ENCODE assay signal across 9 mouse cellular contexts in the genomic region with DNA sequence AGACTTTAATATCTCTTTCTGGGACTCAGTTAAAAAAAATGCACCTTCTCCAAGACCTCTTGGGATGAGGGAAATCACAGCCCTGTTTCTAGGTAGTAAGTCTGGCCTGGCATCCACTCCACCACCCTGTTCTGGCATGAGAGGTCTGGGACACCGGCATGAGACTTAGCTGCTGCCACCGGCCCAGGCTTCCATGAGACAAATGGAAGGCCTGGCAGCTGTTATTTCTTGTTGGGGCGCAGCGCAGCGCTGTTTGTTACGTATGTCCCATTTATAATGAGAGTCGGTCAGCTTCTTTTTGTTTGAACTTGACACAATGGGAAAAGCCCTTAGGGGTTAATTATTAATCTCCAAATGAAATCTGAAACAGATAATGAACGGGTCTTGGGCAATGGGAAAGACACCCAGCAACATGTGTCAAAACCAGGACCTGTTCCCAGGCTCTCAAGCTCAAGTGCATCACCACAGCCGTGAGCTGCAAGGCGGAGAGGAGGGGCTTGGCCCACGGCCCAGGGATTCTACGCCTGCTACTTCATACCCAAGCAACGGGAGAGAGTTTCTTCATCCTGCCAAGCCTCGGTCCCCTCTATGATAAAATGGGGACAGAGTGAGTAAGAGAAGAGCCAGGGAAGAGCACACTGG.
DNase-seq lines count a peak whose midpoint lies in the region; ATAC-seq and TF ChIP-seq lines count a peak whose summit lies in the region.
"Had no signal": no experiment of that assay in that cellular context is flagged by ENCODE, and none has a peak within 500 bp of the region (broad histone marks: within the 10 kb centered on the region; RNA-seq: fewer than 3 reads in every experiment).

No protein-coding gene starts in this region.

- peak; percentile 9 for DNase-seq in gastrocnemius, adult 18-20 months (ENCODE audit: low spot score)
- DNase-seq in gastrocnemius, postnatal 25 days = no peak
- DNase-seq in ES-E14 (ENCODE audit: low read depth, low spot score) = no peak
- peak; percentile 81 for DNase-seq in midbrain, postnatal 0 days (ENCODE audit: low spot score)
- DNase-seq in B cell, adult 2 months = no peak
- no peak for DNase-seq in thymus, postnatal 0 days (ENCODE audit: low spot score)

- H3K36me3 ChIP-seq in ES-E14 (ENCODE audit: control insufficient read depth, insufficient read depth, low read length, poor library complexity, severe bottlenecking) = no peaks in the 10 kb centered on the region
- H3K36me3 ChIP-seq in embryonic facial prominence, embryonic 15.5 days = no peaks in the 10 kb centered on the region
- no peaks in the 10 kb centered on the region for H3K36me3 ChIP-seq in hindbrain, embryonic 13.5 days
- H3K36me3 ChIP-seq in midbrain, postnatal 0 days (ENCODE audit: insufficient read depth, low read length) = no peaks in the 10 kb centered on the region
- H3K36me3 ChIP-seq: limb, embryonic 12.5 days had no signal

- no peak overlapping the region for H3K4me3 ChIP-seq in ES-E14 (ENCODE audit: insufficient read depth in 1 of 2, low read depth in 1 of 2, low read length in 2 of 2, poor library complexity in 1 of 2, severe bottlenecking in 1 of 2)
- no peak overlapping the region for H3K4me3 ChIP-seq in embryonic facial prominence, embryonic 15.5 days (replicated peaks)
- no peak overlapping the region for H3K4me3 ChIP-seq in hindbrain, embryonic 13.5 days
- H3K4me3 ChIP-seq in midbrain, postnatal 0 days (ENCODE audit: low read depth, low read length) = no peak overlapping the region
- H3K4me3 ChIP-seq: limb, embryonic 12.5 days had no signal

- WGBS in embryonic facial prominence, embryonic 15.5 days = 45% methylated on average over 14 of the region's 14 CpGs
- 29% methylated on average over 14 of the region's 14 CpGs for WGBS in hindbrain, embryonic 13.5 days
- WGBS in midbrain, postnatal 0 days = 45% methylated on average over 14 of the region's 14 CpGs

- no peak for TF ChIP-seq CTCF in midbrain, postnatal 0 days (IDR thresholded peaks at IDR 0.05)

- H3K4me2 ChIP-seq in embryonic facial prominence, embryonic 15.5 days (replicated peaks) = 0 out of 2 replicates have a peak overlapping the region, but pooled peaks have one; percentile 4
- 0 out of 2 replicates have a peak overlapping the region, but pooled peaks have one; percentile 15 for H3K4me2 ChIP-seq in hindbrain, embryonic 13.5 days
- H3K4me2 ChIP-seq in midbrain, postnatal 0 days (ENCODE audit: low read depth, low read length, poor library complexity, severe bottlenecking) = no peak overlapping the region
- H3K4me2 ChIP-seq: limb, embryonic 12.5 days had no signal

- ATAC-seq in embryonic facial prominence, embryonic 15.5 days (ENCODE audit: insufficient number of reproducible peaks, low FRiP score, low TSS enrichment, low read depth) = peak; percentile 21; the same call in 1 of the 2 replicates
- ATAC-seq in hindbrain, embryonic 13.5 days (ENCODE audit: low FRiP score) = peak; percentile 64; the same call in 1 of the 2 replicates
- ATAC-seq in midbrain, postnatal 0 days (ENCODE audit: low FRiP score) = no peak

- H3K27ac ChIP-seq in ES-E14 (ENCODE audit: insufficient read depth, low read depth, low read length, poor library complexity, severe bottlenecking) = no peak overlapping the region
- no peak overlapping the region for H3K27ac ChIP-seq in embryonic facial prominence, embryonic 15.5 days (replicated peaks)
- H3K27ac ChIP-seq in hindbrain, embryonic 13.5 days = peak overlapping the region; percentile 48; the same call in 1 of the 2 replicates
- H3K27ac ChIP-seq in midbrain, postnatal 0 days (ENCODE audit: low read depth, low read length) = 0 out of 2 replicates have a peak overlapping the region, but pooled peaks have one; percentile 38
- H3K27ac ChIP-seq: limb, embryonic 12.5 days had no signal

- H3K27me3 ChIP-seq in embryonic facial prominence, embryonic 15.5 days = no peaks in the 10 kb centered on the region
- H3K27me3 ChIP-seq in hindbrain, embryonic 13.5 days = no peaks in the 10 kb centered on the region
- no peaks in the 10 kb centered on the region for H3K27me3 ChIP-seq in midbrain, postnatal 0 days (ENCODE audit: insufficient read depth, low read length)
- H3K27me3 ChIP-seq: limb, embryonic 12.5 days had no signal

- H3K4me1 ChIP-seq in ES-E14 (ENCODE audit: control insufficient read depth in 2 of 2, insufficient read depth in 2 of 2, low read length in 2 of 2, poor library complexity in 1 of 2) = peaks cover 1 to 17% of the 10 kb centered on the region in 2 experiments; a peak in 3 of 4 replicates
- peaks cover 21% of the 10 kb centered on the region for H3K4me1 ChIP-seq in embryonic facial prominence, embryonic 15.5 days
- peaks cover 33% of the 10 kb centered on the region for H3K4me1 ChIP-seq in hindbrain, embryonic 13.5 days (replicated peaks)
- no peaks in the 10 kb centered on the region for H3K4me1 ChIP-seq in midbrain, postnatal 0 days (ENCODE audit: insufficient read depth, low read length)

- in situ Hi-C loops in ES-E14 (cut with MboI; ENCODE audit: low sequenced_read_pairs in 2 of 2, unreplicated experiment in 2 of 2) = no loop called here

- H3K9me3 ChIP-seq in ES-E14 (ENCODE audit: control insufficient read depth, insufficient read depth, low read depth, low read length) = no peaks in the 10 kb centered on the region
- no peaks in the 10 kb centered on the region for H3K9me3 ChIP-seq in embryonic facial prominence, embryonic 15.5 days (replicated peaks)
- H3K9me3 ChIP-seq in hindbrain, embryonic 13.5 days = no peaks in the 10 kb centered on the region
- no peaks in the 10 kb centered on the region for H3K9me3 ChIP-seq in midbrain, postnatal 0 days (ENCODE audit: low read length)
- H3K9me3 ChIP-seq: limb, embryonic 12.5 days had no signal

- 0 out of 2 replicates have a peak overlapping the region, but pooled peaks have one; percentile 11 for H3K9ac ChIP-seq in ES-E14 (ENCODE audit: insufficient read depth, low read depth, low read length, poor library complexity, severe bottlenecking)
- H3K9ac ChIP-seq in embryonic facial prominence, embryonic 15.5 days = no peak overlapping the region
- H3K9ac ChIP-seq in hindbrain, embryonic 13.5 days = peak overlapping the region; percentile 49; the same call in 1 of the 2 replicates
- H3K9ac ChIP-seq in midbrain, postnatal 0 days (replicated peaks; ENCODE audit: low read length, poor library complexity, severe bottlenecking) = no peak overlapping the region
- H3K9ac ChIP-seq: limb, embryonic 12.5 days had no signal

TF ChIP-seq in ES-E14, 5 proteins besides CTCF, POLR2A, EP300 and RAD21:
- no peak for TF ChIP-seq CHD2 (IDR thresholded peaks at IDR 0.05; ENCODE audit: low read depth, low read length)
- no peak for TF ChIP-seq ZNF384 (IDR thresholded peaks at IDR 0.05; ENCODE audit: low read depth, low read length)
- TF ChIP-seq HCFC1 (IDR thresholded peaks at IDR 0.05; ENCODE audit: borderline replicate concordance, insufficient read depth, low read length) = no peak
- no peak for TF ChIP-seq ZC3H11A (IDR thresholded peaks at IDR 0.05; ENCODE audit: borderline replicate concordance, low read depth, low read length)
- TF ChIP-seq MAFK (IDR thresholded peaks at IDR 0.05; ENCODE audit: insufficient read depth, low read depth, low read length) = no peak

Comparison
In these comparisons a context has a peak if more than half of its experiments do, and no peak if none do; other contexts are left out.
1. DNase-seq: peak in gastrocnemius, adult 18-20 months (single experiment) and midbrain, postnatal 0 days (single experiment); none in gastrocnemius, postnatal 25 days (single experiment), ES-E14 (single experiment), B cell, adult 2 months (0 of 2) and thymus, postnatal 0 days (single experiment).
2. H3K27ac ChIP-seq: peak in hindbrain, embryonic 13.5 days (single experiment) and midbrain, postnatal 0 days (single experiment); none in ES-E14 (single experiment) and embryonic facial prominence, embryonic 15.5 days (single experiment).
3. H3K9ac ChIP-seq: peak in ES-E14 (single experiment) and hindbrain, embryonic 13.5 days (single experiment); none in embryonic facial prominence, embryonic 15.5 days (single experiment) and midbrain, postnatal 0 days (single experiment).